Mouse (Mus musculus): Measurements from ENCODE around the gene Usp49.

- no peak for TF ChIP-seq CTCF (IDR thresholded peaks at IDR 0.05; ENCODE audit: extremely low read depth, insufficient read length, insufficient replicate concordance, low read depth, low read length)
- peak; percentile 76; the same call in 1 of the 2 replicates for TF ChIP-seq POLR2A (IDR thresholded peaks at IDR 0.05; ENCODE audit: low read depth, low read length)
These were observed 57.2 kb downstream of the Usp49 start for GRCm38 (mm10) chr17:47687409-47688343.

All from small intestine, adult 2 months (tissue).